Mouse (Mus musculus): ENCODE data around the gene Gna13.

GRCm38 (mm10) chr11:109425392-109426271 lies 63.0 kb downstream of the Gna13 start, which contains the start of gene Amz2:
- TF ChIP-seq TAL1 (IDR thresholded peaks at IDR 0.05; ENCODE audit: low read length) (no peak), GATA1 (IDR thresholded peaks at IDR 0.05; ENCODE audit: low read length) (no peak)
